Comparison of ENCODE assay signal across 27 mouse cellular contexts in the genomic region with DNA sequence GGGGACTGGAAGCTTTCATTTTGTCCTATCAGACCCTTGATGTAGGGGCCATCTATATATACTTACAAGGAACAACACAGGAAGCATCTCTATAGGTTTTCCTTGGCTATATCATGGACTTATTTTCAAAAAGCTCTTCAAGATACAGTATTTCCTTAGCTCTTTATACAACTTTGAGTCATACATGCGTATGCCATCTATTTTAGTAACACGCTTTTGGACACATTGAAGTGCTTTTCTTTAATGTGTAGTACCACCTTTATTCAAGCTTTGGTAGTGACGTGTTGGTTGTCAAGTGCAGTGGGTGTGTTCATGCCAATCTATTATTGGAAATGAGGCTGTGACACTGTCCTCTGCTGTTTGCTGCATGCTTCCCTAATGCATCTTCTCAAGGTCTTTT.
"Had no signal": no experiment of that assay in that cellular context is flagged by ENCODE, and none has a peak within 500 bp of the region (broad histone marks: within the 10 kb centered on the region; RNA-seq: fewer than 3 reads in every experiment).

No protein-coding gene starts in this region.

- H3K27me3 ChIP-seq: heart, embryonic 12.5 days; hindbrain, embryonic 12.5 days; intestine, embryonic 15.5 days; limb, embryonic 12.5 days; liver, embryonic 13.5 days had no signal

- ATAC-seq: hindbrain, embryonic 16.5 days; inflammation-experienced regulatory T-cells, adult 6 months; intestine, embryonic 15.5 days; intestine, postnatal 0 days had no signal

- H3K4me1 ChIP-seq: heart, embryonic 10.5 days; heart, embryonic 12.5 days; hindbrain, embryonic 10.5 days; hindbrain, embryonic 12.5 days; intestine, embryonic 15.5 days; limb, embryonic 10.5 days; limb, embryonic 12.5 days; liver, embryonic 13.5 days had no signal

- H3K9ac ChIP-seq: heart, embryonic 12.5 days; hindbrain, embryonic 12.5 days; hindbrain, embryonic 14.5 days; intestine, embryonic 15.5 days; limb, embryonic 12.5 days; liver, embryonic 13.5 days had no signal

- H3K36me3 ChIP-seq: heart, embryonic 10.5 days; heart, embryonic 12.5 days; hindbrain, embryonic 10.5 days; hindbrain, embryonic 12.5 days; intestine, embryonic 15.5 days; limb, embryonic 10.5 days; limb, embryonic 12.5 days; liver, embryonic 13.5 days had no signal

- H3K9me3 ChIP-seq: heart, embryonic 10.5 days; heart, embryonic 12.5 days; hindbrain, embryonic 10.5 days; hindbrain, embryonic 12.5 days; intestine, embryonic 15.5 days; limb, embryonic 10.5 days; limb, embryonic 12.5 days; liver, embryonic 13.5 days had no signal

- H3K27ac ChIP-seq: gastrocnemius, adult 2 months; heart, adult 2 months; heart, embryonic 10.5 days; hindbrain, embryonic 10.5 days; hindbrain, embryonic 12.5 days; hindbrain, embryonic 14.5 days; intestine, embryonic 15.5 days; layer of hippocampus, adult 2 months; left cerebral cortex, adult 2 months; limb, embryonic 10.5 days; limb, embryonic 12.5 days; liver, embryonic 13.5 days had no signal

- DNase-seq: gastrocnemius, adult 2 months; gastrocnemius, postnatal 10 days; gastrocnemius, postnatal 25 days; heart, adult 2 months; heart, postnatal 10 days; heart, postnatal 4 days; kidney, adult 18-20 months; kidney, adult 8-10 months; kidney, postnatal 10 days; kidney, postnatal 25 days; kidney, postnatal 4 days; liver; liver, embryonic 13.5 days had no signal

- H3K4me2 ChIP-seq: heart, embryonic 12.5 days; hindbrain, embryonic 12.5 days; hindbrain, embryonic 14.5 days; intestine, embryonic 15.5 days; limb, embryonic 12.5 days; liver, embryonic 11.5 days; liver, embryonic 13.5 days had no signal

- H3K4me3 ChIP-seq: gastrocnemius, adult 2 months; heart, adult 2 months; heart, embryonic 10.5 days; heart, embryonic 12.5 days; hindbrain, embryonic 10.5 days; hindbrain, embryonic 12.5 days; intestine, embryonic 15.5 days; layer of hippocampus, adult 2 months; left cerebral cortex, adult 2 months; limb, embryonic 10.5 days; limb, embryonic 12.5 days; liver, embryonic 13.5 days had no signal
